Mouse (Mus musculus) hindbrain, embryonic 12.5 days (tissue): ENCODE measurements at regions not wholly inside any gene's neighbourhood (a gene's known extent, or its start where the extent isn't known, plus 50 kb on each side); places are given as distances from the start of the nearest gene placed in this dataset.
A peak's percentile ranks its signal among the peaks of the same experiment; 100 is the strongest.

Source experiments
- ATAC-seq: fragments of 200-750 bp; cut with Nextera tagmentation; 2 replicates; pipeline ENCODE4 v1.8.0; 2017; ENCODE audit warnings: moderate TSS enrichment; ENCODE audit not compliant: low FRiP score
- H3K27ac ChIP-seq: fragments of 300-500 bp; sonication (generic); 2 replicates; pipeline ENCODE4 v1.5.1; 2016; ENCODE audit warnings: mild to moderate bottlenecking
- H3K27me3 ChIP-seq: fragments of 300-500 bp; sonication (generic); 2 replicates; pipeline ENCODE4 v1.6.1; 2016; ENCODE audit warnings: mild to moderate bottlenecking
- H3K36me3 ChIP-seq: fragments of 300-500 bp; sonication (generic); 2 replicates; pipeline ENCODE4 v1.6.1; 2016; ENCODE audit warnings: mild to moderate bottlenecking
- H3K4me1 ChIP-seq: fragments of 300-500 bp; sonication (generic); 2 replicates; pipeline ENCODE4 v1.6.1; 2016
- H3K4me2 ChIP-seq: fragments of 300-500 bp; sonication (generic); replicated peaks from 2 replicates; pipeline ENCODE4 v1.6.1; 2016; ENCODE audit warnings: mild to moderate bottlenecking
- H3K4me3 ChIP-seq: fragments of 300-500 bp; sonication (generic); 2 replicates; pipeline ENCODE4 v1.5.1; 2016; ENCODE audit warnings: mild to moderate bottlenecking
- H3K9ac ChIP-seq: fragments of 300-500 bp; sonication (generic); 2 replicates; pipeline ENCODE4 v1.6.1; 2016; ENCODE audit warnings: mild to moderate bottlenecking, moderate library complexity
- H3K9me3 ChIP-seq: fragments of 300-500 bp; sonication (generic); replicated peaks from 2 replicates; pipeline ENCODE4 v1.6.1; 2016; ENCODE audit warnings: mild to moderate bottlenecking
- WGBS: fragments of 180-500 bp; shearing (Covaris S2); methylation state at CpG from one replicate; pipeline ENCODE4 v1.1.7; 2016; 5-methylcytosine and 5-hydroxymethylcytosine counted together

- no peak overlapping the region for H3K9ac ChIP-seq
- WGBS: 68% methylated on average over 3 of the region's 3 CpGs
- H3K27ac ChIP-seq: no peak overlapping the region
- H3K36me3 ChIP-seq: no peaks in the 10 kb centered on the region
- H3K9me3 ChIP-seq: no peaks in the 10 kb centered on the region
- no peak for ATAC-seq
- H3K4me3 ChIP-seq: no peak overlapping the region
- H3K4me2 ChIP-seq: no peak overlapping the region
- H3K27me3 ChIP-seq: no peaks in the 10 kb centered on the region
- H3K4me1 ChIP-seq: peaks cover 2% of the 10 kb centered on the region; the same call in 1 of the 2 replicates
Measured at GRCm38 (mm10) chr8:34574009-34574408, 462.5 kb upstream of the Gm10131 start.

- Histone ChIP-seq H3K27me3 (no peaks in the 10 kb centered on the region), H3K4me3 (no peak overlapping the region), H3K9me3 (no peaks in the 10 kb centered on the region), H3K4me1 (peaks cover 2% of the 10 kb centered on the region; the same call in 1 of the 2 replicates), H3K36me3 (no peaks in the 10 kb centered on the region), H3K4me2 (no peak overlapping the region), H3K27ac (no peak overlapping the region), H3K9ac (no peak overlapping the region)
- ATAC-seq: no peak
- WGBS: 56% methylated on average over 9 of the region's 9 CpGs
Measured at GRCm38 (mm10) chr8:34573007-34573881, 461.7 kb upstream of the Gm10131 start.

GRCm38 (mm10) chr8:34571736-34572135, 460.2 kb upstream of the Gm10131 start:
- no peaks in the 10 kb centered on the region for H3K27me3 ChIP-seq
- no peak overlapping the region for H3K4me2 ChIP-seq
- H3K4me1 ChIP-seq: peaks cover 2% of the 10 kb centered on the region; the same call in 1 of the 2 replicates
- no peak overlapping the region for H3K4me3 ChIP-seq
- no peak for ATAC-seq
- no peak overlapping the region for H3K27ac ChIP-seq
- no peak overlapping the region for H3K9ac ChIP-seq
- H3K9me3 ChIP-seq: no peaks in the 10 kb centered on the region
- no peaks in the 10 kb centered on the region for H3K36me3 ChIP-seq
- 95% methylated on average over 1 of the region's 1 CpGs for WGBS

- H3K9ac ChIP-seq: no peak overlapping the region
- no peak overlapping the region for H3K4me3 ChIP-seq
- no peaks in the 10 kb centered on the region for H3K27me3 ChIP-seq
- no peak for ATAC-seq
- no peak overlapping the region for H3K27ac ChIP-seq
- H3K36me3 ChIP-seq: no peaks in the 10 kb centered on the region
- no peak overlapping the region for H3K4me2 ChIP-seq
- H3K4me1 ChIP-seq: no peaks in the 10 kb centered on the region
- no peaks in the 10 kb centered on the region for H3K9me3 ChIP-seq
- 47% methylated on average over 8 of the region's 8 CpGs for WGBS
Measured at GRCm38 (mm10) chr8:34562278-34562677, 450.7 kb upstream of the Gm10131 start.

- Histone ChIP-seq H3K36me3 (no peaks in the 10 kb centered on the region), H3K27ac (no peak overlapping the region), H3K9ac (no peak overlapping the region), H3K4me1 (0 out of 2 replicates have a peak, but pooled peaks cover 8% of the 10 kb centered on the region), H3K9me3 (no peaks in the 10 kb centered on the region), H3K4me3 (no peak overlapping the region), H3K4me2 (no peak overlapping the region), H3K27me3 (no peaks in the 10 kb centered on the region)
- 47% methylated on average over 5 of the region's 5 CpGs for WGBS
- ATAC-seq: no peak
Measured at GRCm38 (mm10) chr8:34549786-34550185, 438.2 kb upstream of the Gm10131 start.

GRCm38 (mm10) chr8:34546815-34547214, 435.3 kb upstream of the Gm10131 start:
- Histone ChIP-seq H3K9me3 (no peaks in the 10 kb centered on the region), H3K27ac (no peak overlapping the region), H3K36me3 (no peaks in the 10 kb centered on the region), H3K4me2 (peak overlapping the region; percentile 37), H3K27me3 (no peaks in the 10 kb centered on the region), H3K4me3 (no peak overlapping the region), H3K9ac (no peak overlapping the region), H3K4me1 (0 out of 2 replicates have a peak, but pooled peaks cover 8% of the 10 kb centered on the region)
- no peak for ATAC-seq
- 17% methylated on average over 10 of the region's 11 CpGs for WGBS

- Histone ChIP-seq H3K9ac (no peak overlapping the region), H3K36me3 (no peaks in the 10 kb centered on the region), H3K4me3 (no peak overlapping the region), H3K27ac (no peak overlapping the region), H3K4me2 (no peak overlapping the region), H3K9me3 (no peaks in the 10 kb centered on the region), H3K4me1 (0 out of 2 replicates have a peak, but pooled peaks cover 7% of the 10 kb centered on the region), H3K27me3 (no peaks in the 10 kb centered on the region)
- 71% methylated on average over 3 of the region's 3 CpGs for WGBS
- no peak for ATAC-seq
Measured at GRCm38 (mm10) chr8:34542361-34543038, 431.0 kb upstream of the Gm10131 start.

- Histone ChIP-seq H3K36me3 (no peaks in the 10 kb centered on the region), H3K4me2 (no peak overlapping the region), H3K9ac (no peak overlapping the region), H3K27ac (no peak overlapping the region), H3K4me1 (0 out of 2 replicates have a peak, but pooled peaks cover 2% of the 10 kb centered on the region), H3K9me3 (no peaks in the 10 kb centered on the region), H3K4me3 (no peak overlapping the region), H3K27me3 (no peaks in the 10 kb centered on the region)
- WGBS: 69% methylated on average over 4 of the region's 4 CpGs
- ATAC-seq: no peak
Measured at GRCm38 (mm10) chr8:34539232-34539631, 427.7 kb upstream of the Gm10131 start.

GRCm38 (mm10) chr8:34535434-34535833, 423.9 kb upstream of the Gm10131 start:
- H3K27me3 ChIP-seq: no peaks in the 10 kb centered on the region
- H3K36me3 ChIP-seq: no peaks in the 10 kb centered on the region
- no peak overlapping the region for H3K27ac ChIP-seq
- H3K4me3 ChIP-seq: no peak overlapping the region
- WGBS: 80% methylated on average over 3 of the region's 3 CpGs
- 0 out of 2 replicates have a peak, but pooled peaks cover 2% of the 10 kb centered on the region for H3K4me1 ChIP-seq
- ATAC-seq: no peak
- H3K4me2 ChIP-seq: no peak overlapping the region
- H3K9ac ChIP-seq: no peak overlapping the region
- no peaks in the 10 kb centered on the region for H3K9me3 ChIP-seq

- Histone ChIP-seq H3K4me3 (no peak overlapping the region), H3K4me1 (no peaks in the 10 kb centered on the region), H3K36me3 (no peaks in the 10 kb centered on the region), H3K27me3 (no peaks in the 10 kb centered on the region), H3K27ac (no peak overlapping the region), H3K4me2 (no peak overlapping the region), H3K9ac (no peak overlapping the region), H3K9me3 (no peaks in the 10 kb centered on the region)
- WGBS: 88% methylated on average over 4 of the region's 4 CpGs
- no peak for ATAC-seq
Measured at GRCm38 (mm10) chr8:34533421-34533820, 421.9 kb upstream of the Gm10131 start.

DNA sequence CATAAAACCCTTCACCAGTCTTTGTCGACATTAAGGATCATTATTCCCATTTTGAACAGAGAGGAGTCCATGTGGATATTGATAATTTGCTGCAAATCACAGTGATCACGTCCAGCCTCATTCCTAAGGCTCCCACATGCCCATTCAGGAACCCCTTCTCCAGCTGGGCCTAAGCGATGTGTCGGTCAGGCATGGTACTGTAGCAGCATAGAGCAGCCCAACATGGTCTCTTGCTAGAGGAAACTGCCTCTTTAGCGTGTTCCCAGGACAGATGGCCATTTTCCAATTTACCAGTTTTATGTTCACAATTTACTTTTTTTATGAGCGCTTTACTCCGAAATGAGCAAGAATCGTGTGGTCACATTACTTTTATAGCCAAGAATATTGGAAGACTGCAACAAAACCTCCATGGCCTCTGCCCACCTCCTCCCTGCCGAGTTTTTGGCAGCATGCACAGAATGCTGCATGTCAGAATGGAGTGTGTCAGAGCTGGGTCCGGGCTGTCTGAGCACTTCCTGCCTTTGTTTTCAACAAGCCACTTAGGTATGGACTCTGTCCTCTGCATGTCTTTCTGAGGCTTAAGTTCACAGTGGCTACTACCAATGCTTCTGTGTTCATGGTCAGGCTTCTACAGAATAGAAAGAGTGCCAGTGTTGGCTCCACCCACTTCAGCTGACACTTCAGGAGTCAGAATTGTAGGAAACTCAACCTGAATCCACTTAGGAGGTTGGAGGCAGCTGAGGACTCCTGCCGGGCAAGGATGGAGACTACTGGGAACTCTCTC, 419.6 kb upstream of the Gm10131 start:
- WGBS: 83% methylated on average over 11 of the region's 11 CpGs
- Histone ChIP-seq H3K4me3 (no peak overlapping the region), H3K4me1 (no peaks in the 10 kb centered on the region), H3K27ac (no peak overlapping the region), H3K9me3 (no peaks in the 10 kb centered on the region), H3K36me3 (no peaks in the 10 kb centered on the region), H3K27me3 (no peaks in the 10 kb centered on the region), H3K4me2 (no peak overlapping the region), H3K9ac (no peak overlapping the region)
- ATAC-seq: no peak

DNA sequence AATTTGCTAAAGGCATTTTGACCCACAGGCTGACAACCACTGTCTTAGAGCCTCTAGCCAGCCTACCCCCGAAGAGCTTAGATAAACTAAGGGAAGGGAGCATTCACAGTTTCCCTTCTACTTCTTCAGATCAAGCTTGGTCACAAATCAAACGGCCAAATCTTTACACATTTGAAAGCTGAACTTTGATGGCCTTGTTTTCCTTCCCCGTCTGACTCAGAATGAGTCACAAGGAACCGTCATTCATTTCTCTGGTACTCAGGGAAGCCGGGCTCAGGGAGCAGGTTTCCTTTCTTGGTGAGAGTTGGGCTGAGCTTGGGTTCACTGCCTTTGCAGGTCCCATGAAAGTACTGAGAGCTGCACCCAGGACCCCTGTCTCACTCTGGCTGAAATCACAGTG, 418.5 kb upstream of the Gm10131 start:
- H3K27ac ChIP-seq: no peak overlapping the region
- H3K9ac ChIP-seq: no peak overlapping the region
- no peaks in the 10 kb centered on the region for H3K36me3 ChIP-seq
- whole genome bisulfite sequencing: 80% methylated on average over 5 of the region's 5 CpGs
- no peaks in the 10 kb centered on the region for H3K27me3 ChIP-seq
- no peak for ATAC-seq
- H3K4me1 ChIP-seq: no peaks in the 10 kb centered on the region
- no peak overlapping the region for H3K4me2 ChIP-seq
- no peak overlapping the region for H3K4me3 ChIP-seq
- no peaks in the 10 kb centered on the region for H3K9me3 ChIP-seq
